Mouse (Mus musculus): ENCODE data around the gene Inmt. TPM values are rescaled to one million over a fixed set of nuclear protein-coding genes. Genes with fewer than 3 reads are reported as not detected.

Gene Inmt
- polyA plus RNA-seq, 1 experiment = not detected

DNA sequence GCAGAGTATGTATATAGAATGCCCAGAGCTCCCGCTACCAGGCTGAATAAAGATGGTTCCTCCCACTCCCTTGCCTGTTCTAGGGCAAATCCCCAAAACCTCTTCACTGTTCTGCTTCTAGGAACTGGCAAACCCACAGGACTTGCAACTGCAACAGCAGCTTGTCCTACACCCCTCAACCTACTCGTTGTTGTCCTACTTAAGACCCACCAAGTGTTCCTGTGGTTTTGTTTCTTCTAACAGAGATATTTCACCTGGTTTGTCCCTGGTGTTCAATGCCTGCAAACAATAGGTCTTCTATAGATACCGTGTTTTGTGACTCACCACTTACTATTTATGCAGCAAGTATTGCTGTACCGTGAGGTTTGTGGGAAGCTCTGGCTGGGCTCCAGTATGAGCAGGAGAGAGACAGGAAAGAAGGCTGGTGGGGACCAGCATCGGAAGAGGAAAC, 13.5 kb downstream of the Inmt start:
- Histone ChIP-seq H3ac (ENCODE audit: control insufficient read depth, insufficient read length) (no peak overlapping the region), H3K79me2 (ENCODE audit: control insufficient read depth, insufficient read depth) (no peaks in the 10 kb centered on the region), H3K4me3 (no peak overlapping the region), H3K36me3 (ENCODE audit: control insufficient read depth, insufficient read depth) (no peaks in the 10 kb centered on the region), H3K4me2 (ENCODE audit: low read depth) (no peak overlapping the region), H3K27me3 (ENCODE audit: control insufficient read depth, insufficient read depth, insufficient read length) (peaks cover under 1% of the 10 kb centered on the region)
- TF ChIP-seq MAX (IDR thresholded peaks at IDR 0.05; ENCODE audit: low read depth) (no peak), MYOD1 (IDR thresholded peaks at IDR 0.05; ENCODE audit: control insufficient read depth in 1 of 3, insufficient read length in 2 of 3, low read depth in 2 of 3) (no peak), REST (IDR thresholded peaks at IDR 0.05; ENCODE audit: insufficient read depth, insufficient read length) (no peak), CEBPB (IDR thresholded peaks at IDR 0.05; ENCODE audit: insufficient read depth, poor library complexity, severe bottlenecking) (no peak), POLR2AphosphoS2 (IDR thresholded peaks at IDR 0.05; ENCODE audit: insufficient read length, low read depth) (no peak), MYOG (IDR thresholded peaks at IDR 0.05; ENCODE audit: control insufficient read depth in 1 of 3, insufficient read depth in 1 of 3, insufficient read length in 2 of 3, low read depth in 2 of 3) (no peak), TCF12 (IDR thresholded peaks at IDR 0.05; ENCODE audit: insufficient read depth, poor library complexity, severe bottlenecking) (no peak), USF1 (IDR thresholded peaks at IDR 0.05; ENCODE audit: low read depth) (no peak), POLR2A (IDR thresholded peaks at IDR 0.05; ENCODE audit: insufficient read length, low read depth) (no peak), SRF (IDR thresholded peaks at IDR 0.05; ENCODE audit: control insufficient read depth, insufficient read length, low read depth) (no peak), E2F4 (IDR thresholded peaks at IDR 0.05; ENCODE audit: insufficient read depth) (no peak), TCF3 (IDR thresholded peaks at IDR 0.05; ENCODE audit: insufficient read length, low read depth) (no peak)

DNA sequence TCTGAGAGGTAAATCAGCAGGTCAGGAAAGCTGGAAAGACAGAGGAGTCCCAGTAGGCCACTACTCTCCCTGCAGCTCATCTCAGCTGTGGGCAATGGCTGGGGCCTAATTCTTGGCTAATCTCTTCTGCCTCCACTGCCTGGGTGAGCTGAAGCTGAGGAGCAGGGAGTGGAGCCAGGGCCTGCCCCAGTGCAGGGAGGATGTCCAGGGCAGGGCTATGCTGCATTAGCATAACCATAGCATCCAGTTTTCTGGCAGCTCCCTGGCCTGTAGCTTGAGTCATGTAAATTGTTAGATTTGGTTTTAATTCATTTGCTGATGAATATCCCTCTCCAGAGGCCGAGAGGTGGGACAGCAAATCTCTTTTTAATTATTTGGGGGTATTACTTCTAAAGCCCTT, 15.6 kb downstream of the Inmt start:
- Histone ChIP-seq H3K79me2 (ENCODE audit: control insufficient read depth, insufficient read depth) (no peaks in the 10 kb centered on the region), H3K4me2 (ENCODE audit: low read depth) (no peak overlapping the region), H3ac (ENCODE audit: control insufficient read depth, insufficient read length) (no peak overlapping the region), H3K36me3 (ENCODE audit: control insufficient read depth, insufficient read depth) (no peaks in the 10 kb centered on the region), H3K27me3 (ENCODE audit: control insufficient read depth, insufficient read depth, insufficient read length) (peaks cover 7% of the 10 kb centered on the region), H3K4me3 (no peak overlapping the region)
- TF ChIP-seq MAX (IDR thresholded peaks at IDR 0.05; ENCODE audit: low read depth) (no peak), SRF (IDR thresholded peaks at IDR 0.05; ENCODE audit: control insufficient read depth, insufficient read length, low read depth) (no peak), MYOG (IDR thresholded peaks at IDR 0.05; ENCODE audit: control insufficient read depth in 1 of 3, insufficient read depth in 1 of 3, insufficient read length in 2 of 3, low read depth in 2 of 3) (no peak), MYOD1 (IDR thresholded peaks at IDR 0.05; ENCODE audit: control insufficient read depth in 1 of 3, insufficient read length in 2 of 3, low read depth in 2 of 3) (no peak), POLR2AphosphoS2 (IDR thresholded peaks at IDR 0.05; ENCODE audit: insufficient read length, low read depth) (no peak), USF1 (IDR thresholded peaks at IDR 0.05; ENCODE audit: low read depth) (no peak), TCF3 (IDR thresholded peaks at IDR 0.05; ENCODE audit: insufficient read length, low read depth) (no peak), REST (IDR thresholded peaks at IDR 0.05; ENCODE audit: insufficient read depth, insufficient read length) (no peak)

DNA sequence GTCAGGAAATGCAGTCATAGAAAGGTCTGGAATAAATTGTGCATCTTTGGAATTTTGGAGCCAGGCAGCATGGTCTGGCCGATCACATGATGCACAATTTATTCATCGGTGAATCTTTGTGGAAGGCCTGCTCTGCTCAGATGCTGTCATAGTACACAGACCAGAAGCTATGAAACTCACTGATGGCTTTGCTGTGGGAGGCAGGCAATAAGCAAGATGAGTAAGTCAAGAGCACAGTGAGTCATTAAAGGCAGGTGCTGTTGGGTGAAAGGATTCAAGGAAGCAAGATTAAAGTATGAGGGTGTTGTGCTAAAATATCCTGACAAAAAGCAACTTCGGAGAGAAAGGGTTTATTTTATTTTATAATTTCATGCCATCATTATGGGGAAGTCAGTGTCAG, 22.6 kb downstream of the Inmt start:
- H3K4me2 ChIP-seq (ENCODE audit: low read depth) = no peak overlapping the region
- H3ac ChIP-seq (ENCODE audit: control insufficient read depth, insufficient read length) = no peak overlapping the region
- no peaks in the 10 kb centered on the region for H3K36me3 ChIP-seq (ENCODE audit: control insufficient read depth, insufficient read depth)
- H3K79me2 ChIP-seq (ENCODE audit: control insufficient read depth, insufficient read depth) = no peaks in the 10 kb centered on the region
- no peak overlapping the region for H3K4me3 ChIP-seq
- TF ChIP-seq POLR2A (IDR thresholded peaks at IDR 0.05; ENCODE audit: insufficient read length, low read depth) (no peak), USF1 (IDR thresholded peaks at IDR 0.05; ENCODE audit: low read depth) (no peak), TCF3 (IDR thresholded peaks at IDR 0.05; ENCODE audit: insufficient read length, low read depth) (no peak), E2F4 (IDR thresholded peaks at IDR 0.05; ENCODE audit: insufficient read depth) (no peak), SRF (IDR thresholded peaks at IDR 0.05; ENCODE audit: control insufficient read depth, insufficient read length, low read depth) (no peak), MAX (IDR thresholded peaks at IDR 0.05; ENCODE audit: low read depth) (no peak), POLR2AphosphoS2 (IDR thresholded peaks at IDR 0.05; ENCODE audit: insufficient read length, low read depth) (no peak), CEBPB (IDR thresholded peaks at IDR 0.05; ENCODE audit: insufficient read depth, poor library complexity, severe bottlenecking) (no peak), MYOD1 (IDR thresholded peaks at IDR 0.05; ENCODE audit: control insufficient read depth in 1 of 3, insufficient read length in 2 of 3, low read depth in 2 of 3) (no peak), REST (IDR thresholded peaks at IDR 0.05; ENCODE audit: insufficient read depth, insufficient read length) (no peak)
- H3K27me3 ChIP-seq (ENCODE audit: control insufficient read depth, insufficient read depth, insufficient read length) = peaks cover 24% of the 10 kb centered on the region

DNA sequence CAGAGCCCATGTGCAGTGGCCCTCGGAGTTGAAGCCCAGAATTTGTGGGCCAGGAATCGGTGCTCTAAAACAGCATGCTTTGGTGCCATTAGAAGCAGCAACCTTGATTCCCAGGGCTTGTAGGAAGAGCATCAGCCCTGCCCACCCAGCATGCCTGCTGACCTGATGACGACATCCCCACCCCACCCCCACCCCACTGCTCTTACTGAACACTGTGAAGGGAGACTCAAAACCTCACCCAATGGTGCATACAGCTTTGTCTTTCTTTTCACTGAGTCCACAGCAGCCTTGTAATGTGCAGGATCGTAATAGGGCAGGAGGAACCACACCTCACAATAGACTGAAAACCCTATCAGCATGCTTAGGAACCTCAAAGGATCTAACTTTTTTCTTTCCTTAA, 28.7 kb downstream of the Inmt start:
- Histone ChIP-seq H3K4me2 (ENCODE audit: low read depth) (no peak overlapping the region), H3K4me3 (no peak overlapping the region), H3K27me3 (ENCODE audit: control insufficient read depth, insufficient read depth, insufficient read length) (peaks cover 17% of the 10 kb centered on the region), H3ac (ENCODE audit: control insufficient read depth, insufficient read length) (no peak overlapping the region), H3K36me3 (ENCODE audit: control insufficient read depth, insufficient read depth) (no peaks in the 10 kb centered on the region), H3K79me2 (ENCODE audit: control insufficient read depth, insufficient read depth) (no peaks in the 10 kb centered on the region)
- TF ChIP-seq POLR2A (IDR thresholded peaks at IDR 0.05; ENCODE audit: insufficient read length, low read depth) (no peak), CEBPB (IDR thresholded peaks at IDR 0.05; ENCODE audit: insufficient read depth, poor library complexity, severe bottlenecking) (no peak), USF1 (IDR thresholded peaks at IDR 0.05; ENCODE audit: low read depth) (no peak), MYOD1 (IDR thresholded peaks at IDR 0.05; ENCODE audit: control insufficient read depth in 1 of 3, insufficient read length in 2 of 3, low read depth in 2 of 3) (no peak), TCF12 (IDR thresholded peaks at IDR 0.05; ENCODE audit: insufficient read depth, poor library complexity, severe bottlenecking) (no peak), E2F4 (IDR thresholded peaks at IDR 0.05; ENCODE audit: insufficient read depth) (no peak), TCF3 (IDR thresholded peaks at IDR 0.05; ENCODE audit: insufficient read length, low read depth) (no peak), REST (IDR thresholded peaks at IDR 0.05; ENCODE audit: insufficient read depth, insufficient read length) (no peak)

DNA sequence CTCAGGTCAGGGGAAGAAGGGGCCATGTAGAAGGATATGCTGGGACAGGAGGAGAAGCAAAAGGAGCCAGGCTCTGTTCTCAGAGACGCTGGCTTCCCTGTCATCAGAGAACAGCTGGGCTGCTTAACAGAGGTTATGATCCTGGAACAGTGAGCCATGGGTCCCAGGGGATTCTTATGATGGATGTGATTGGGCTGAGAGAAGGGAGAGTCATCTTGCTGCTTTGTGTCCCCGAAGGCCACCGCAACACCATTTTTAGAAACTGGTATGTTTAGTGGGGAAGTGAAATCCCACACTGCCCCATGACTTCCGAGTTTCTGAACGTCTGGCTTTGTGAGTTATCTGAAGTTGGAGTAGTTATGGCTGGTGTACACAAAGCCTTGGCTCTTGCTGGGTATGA, 29.6 kb downstream of the Inmt start:
- Histone ChIP-seq H3K4me3 (no peak overlapping the region), H3K27me3 (ENCODE audit: control insufficient read depth, insufficient read depth, insufficient read length) (peaks cover 17% of the 10 kb centered on the region), H3K79me2 (ENCODE audit: control insufficient read depth, insufficient read depth) (no peaks in the 10 kb centered on the region), H3K36me3 (ENCODE audit: control insufficient read depth, insufficient read depth) (no peaks in the 10 kb centered on the region), H3ac (ENCODE audit: control insufficient read depth, insufficient read length) (no peak overlapping the region), H3K4me2 (ENCODE audit: low read depth) (no peak overlapping the region)
- TF ChIP-seq MYOD1 (IDR thresholded peaks at IDR 0.05; ENCODE audit: control insufficient read depth in 1 of 3, insufficient read length in 2 of 3, low read depth in 2 of 3) = peak in 1 of 3 experiments; percentile 4
- TF ChIP-seq MAX (IDR thresholded peaks at IDR 0.05; ENCODE audit: low read depth) = no peak

Data from myocyte (in vitro differentiated cells).